Mouse (Mus musculus) heart, embryonic 11.5 days (tissue): Measurements from ENCODE around the gene Klhl29. TPM values are rescaled to one million over a fixed set of nuclear protein-coding genes. Genes with fewer than 3 reads are reported as not detected.

Experiments used
- ATAC-seq: fragments of 200-750 bp; cut with Nextera tagmentation; replicated peaks from 2 replicates; pipeline ENCODE4 v1.8.0; 2017; ENCODE audit warnings: moderate library complexity; ENCODE audit not compliant: insufficient number of reproducible peaks, low FRiP score, low TSS enrichment
- H3K27ac ChIP-seq: fragments of 300-500 bp; sonication (generic); 2 replicates; pipeline ENCODE4 v1.5.1; 2014; ENCODE audit warnings: mild to moderate bottlenecking, low read depth, low read length
- H3K27me3 ChIP-seq: fragments of 300-500 bp; sonication (generic); 2 replicates; pipeline ENCODE4 v1.6.1; 2014; ENCODE audit warnings: mild to moderate bottlenecking, low read length, mixed read lengths; ENCODE audit not compliant: control insufficient read depth, insufficient read depth
- H3K36me3 ChIP-seq: fragments of 300-500 bp; sonication (generic); 2 replicates; pipeline ENCODE4 v1.6.1; 2014; ENCODE audit warnings: mild to moderate bottlenecking, low read length, moderate library complexity, mixed read lengths; ENCODE audit not compliant: control insufficient read depth, insufficient read depth
- H3K4me1 ChIP-seq: fragments of 300-500 bp; sonication (generic); 2 replicates; pipeline ENCODE4 v1.6.1; 2014; ENCODE audit warnings: low read length; ENCODE audit not compliant: control insufficient read depth, insufficient read depth
- H3K4me2 ChIP-seq: fragments of 300-500 bp; sonication (generic); 2 replicates; pipeline ENCODE4 v1.6.1; 2014; ENCODE audit warnings: mild to moderate bottlenecking, moderate library complexity
- H3K4me3 ChIP-seq: fragments of 300-500 bp; sonication (generic); 2 replicates; pipeline ENCODE4 v1.5.1; 2014; ENCODE audit warnings: low read depth, low read length
- H3K9ac ChIP-seq: fragments of 300-500 bp; sonication (generic); 2 replicates; pipeline ENCODE4 v1.6.1; 2014; ENCODE audit warnings: mild to moderate bottlenecking, low read depth, low read length, moderate library complexity
- H3K9me3 ChIP-seq: fragments of 300-500 bp; sonication (generic); replicated peaks from 2 replicates; pipeline ENCODE4 v1.6.1; 2016; ENCODE audit warnings: low read length; ENCODE audit not compliant: control insufficient read depth
- whole genome bisulfite sequencing: fragments of 180-500 bp; shearing (Covaris S2); extraction: QIAGEN DNeasy Blood & Tissue Kit; methylation state at CpG from one replicate; pipeline ENCODE4 v1.1.7; 2014; ENCODE audit not compliant: insufficient replicate concordance; 5-methylcytosine and 5-hydroxymethylcytosine counted together
- polyA plus RNA-seq: library from polyadenylated mRNA; unstranded; fragments of >200 nt; fragmentation: Nextera tagmentation; extraction: Ambion mirVana; gene quantifications from 2 replicates; pipeline ENCODE4 v1.2.1, GENCODE M21; 2014

Gene Klhl29
- polyA plus RNA-seq, 1 experiment from 2014 or later: 0.67 TPM

- no peak overlapping the region for H3K27ac ChIP-seq
- no peaks in the 10 kb centered on the region for H3K36me3 ChIP-seq
- no peaks in the 10 kb centered on the region for H3K27me3 ChIP-seq
- no peak overlapping the region for H3K9ac ChIP-seq
- H3K9me3 ChIP-seq: no peaks in the 10 kb centered on the region
- no peak overlapping the region for H3K4me2 ChIP-seq
- H3K4me3 ChIP-seq: no peak overlapping the region
- no peak for ATAC-seq
- H3K4me1 ChIP-seq: no peaks in the 10 kb centered on the region
- 68% methylated on average over 5 of the region's 5 CpGs for WGBS
These were observed 73.6 kb downstream of the Klhl29 start for GRCm38 (mm10) chr12:5301841-5302240.

- Histone ChIP-seq H3K4me1 (no peaks in the 10 kb centered on the region), H3K27ac (no peak overlapping the region), H3K4me3 (no peak overlapping the region), H3K36me3 (no peaks in the 10 kb centered on the region), H3K27me3 (no peaks in the 10 kb centered on the region), H3K9ac (no peak overlapping the region), H3K4me2 (no peak overlapping the region), H3K9me3 (no peaks in the 10 kb centered on the region)
- WGBS: 80% methylated on average over 7 of the region's 7 CpGs
- no peak for ATAC-seq
These were observed 79.1 kb downstream of the Klhl29 start for GRCm38 (mm10) chr12:5296422-5296821.

GRCm38 (mm10) chr12:5292316-5292715 lies 83.2 kb downstream of the Klhl29 start:
- H3K4me1 ChIP-seq: no peaks in the 10 kb centered on the region
- H3K27me3 ChIP-seq: no peaks in the 10 kb centered on the region
- no peak overlapping the region for H3K4me3 ChIP-seq
- WGBS: 85% methylated on average over 7 of the region's 7 CpGs
- H3K4me2 ChIP-seq: no peak overlapping the region
- no peaks in the 10 kb centered on the region for H3K9me3 ChIP-seq
- no peak overlapping the region for H3K27ac ChIP-seq
- H3K36me3 ChIP-seq: no peaks in the 10 kb centered on the region
- H3K9ac ChIP-seq: no peak overlapping the region
- no peak for ATAC-seq

- Histone ChIP-seq H3K36me3 (no peaks in the 10 kb centered on the region), H3K4me1 (no peaks in the 10 kb centered on the region), H3K4me3 (no peak overlapping the region), H3K9ac (no peak overlapping the region), H3K4me2 (no peak overlapping the region), H3K9me3 (no peaks in the 10 kb centered on the region), H3K27ac (no peak overlapping the region), H3K27me3 (no peaks in the 10 kb centered on the region)
- ATAC-seq: no peak
- WGBS: 82% methylated on average over 11 of the region's 11 CpGs
These were observed 89.9 kb downstream of the Klhl29 start for GRCm38 (mm10) chr12:5285579-5285978.

GRCm38 (mm10) chr12:5284961-5285360 lies 90.5 kb downstream of the Klhl29 start:
- 77% methylated on average over 6 of the region's 6 CpGs for WGBS
- no peak for ATAC-seq

GRCm38 (mm10) chr12:5283654-5284053 lies 91.8 kb downstream of the Klhl29 start:
- Histone ChIP-seq H3K4me2 (no peak overlapping the region), H3K4me3 (no peak overlapping the region), H3K4me1 (no peaks in the 10 kb centered on the region), H3K27ac (no peak overlapping the region), H3K36me3 (no peaks in the 10 kb centered on the region), H3K9me3 (no peaks in the 10 kb centered on the region), H3K27me3 (no peaks in the 10 kb centered on the region), H3K9ac (no peak overlapping the region)
- no peak for ATAC-seq
- 78% methylated on average over 2 of the region's 2 CpGs for WGBS

More at GRCm38 (mm10) chr12:5284961-5285360, 90.5 kb downstream of the Klhl29 start:
- Histone ChIP-seq H3K36me3 (no peaks in the 10 kb centered on the region), H3K9ac (no peak overlapping the region), H3K9me3 (no peaks in the 10 kb centered on the region), H3K27me3 (no peaks in the 10 kb centered on the region), H3K4me3 (no peak overlapping the region), H3K4me1 (no peaks in the 10 kb centered on the region), H3K4me2 (no peak overlapping the region), H3K27ac (no peak overlapping the region)

- Histone ChIP-seq H3K9ac (no peak overlapping the region), H3K4me3 (no peak overlapping the region), H3K4me1 (no peaks in the 10 kb centered on the region), H3K36me3 (no peaks in the 10 kb centered on the region), H3K27ac (no peak overlapping the region), H3K9me3 (no peaks in the 10 kb centered on the region), H3K4me2 (no peak overlapping the region), H3K27me3 (no peaks in the 10 kb centered on the region)
- no peak for ATAC-seq
- WGBS: 53% methylated on average over 2 of the region's 2 CpGs
These were observed 92.9 kb downstream of the Klhl29 start for GRCm38 (mm10) chr12:5282611-5283010.

GRCm38 (mm10) chr12:5279873-5280272 lies 95.6 kb downstream of the Klhl29 start:
- H3K27ac ChIP-seq: no peak overlapping the region
- 57% methylated on average over 1 of the region's 1 CpGs for WGBS
- no peak overlapping the region for H3K9ac ChIP-seq
- no peak overlapping the region for H3K4me2 ChIP-seq
- no peak for ATAC-seq
- no peaks in the 10 kb centered on the region for H3K9me3 ChIP-seq
- H3K4me3 ChIP-seq: no peak overlapping the region
- no peaks in the 10 kb centered on the region for H3K27me3 ChIP-seq
- H3K36me3 ChIP-seq: no peaks in the 10 kb centered on the region
- H3K4me1 ChIP-seq: 0 out of 2 replicates have a peak, but pooled peaks cover 2% of the 10 kb centered on the region

- WGBS: 70% methylated on average over 9 of the region's 9 CpGs
- Histone ChIP-seq H3K9me3 (no peaks in the 10 kb centered on the region), H3K4me3 (no peak overlapping the region), H3K27me3 (no peaks in the 10 kb centered on the region), H3K9ac (no peak overlapping the region), H3K4me1 (0 out of 2 replicates have a peak, but pooled peaks cover 2% of the 10 kb centered on the region), H3K27ac (no peak overlapping the region), H3K36me3 (no peaks in the 10 kb centered on the region), H3K4me2 (no peak overlapping the region)
- no peak for ATAC-seq
These were observed 98.5 kb downstream of the Klhl29 start for GRCm38 (mm10) chr12:5277028-5277427.
